Mouse (Mus musculus) myocyte (in vitro differentiated cells): ENCODE data around the gene Lyrm7. TPM values are rescaled to one million over a fixed set of nuclear protein-coding genes. Genes with fewer than 3 reads are reported as not detected.

Experiments
- H3K27me3 ChIP-seq: one replicate; pipeline ENCODE4 v1.6.1; 2011; ENCODE audit not compliant: control insufficient read depth, insufficient read depth, insufficient read length
- H3K36me3 ChIP-seq: one replicate; pipeline ENCODE4 v1.6.1; 2011; ENCODE audit not compliant: control insufficient read depth, insufficient read depth
- H3K4me2 ChIP-seq: one replicate; pipeline ENCODE4 v1.6.1; 2011; ENCODE audit warnings: low read depth, control low read depth
- H3K4me3 ChIP-seq: one replicate; pipeline ENCODE4 v1.5.1; 2011; ENCODE audit warnings: mild to moderate bottlenecking, control low read depth, moderate library complexity
- H3K79me2 ChIP-seq: one replicate; pipeline ENCODE4 v1.6.1; 2011; ENCODE audit not compliant: control insufficient read depth, insufficient read depth
- H3ac ChIP-seq: one replicate; pipeline ENCODE4 v1.6.1; 2011; ENCODE audit not compliant: control insufficient read depth, insufficient read length
- CEBPB ChIP-seq: IDR thresholded peaks from 2 replicates; pipeline ENCODE4 v1.6.1; 2011; ENCODE audit warnings: mild to moderate bottlenecking, moderate library complexity; ENCODE audit not compliant: poor library complexity, insufficient read depth, severe bottlenecking
- E2F4 ChIP-seq: IDR thresholded peaks from one replicate; pipeline ENCODE4 v1.6.1; 2011; ENCODE audit warnings: mild to moderate bottlenecking, control low read depth, moderate library complexity; ENCODE audit not compliant: insufficient read depth
- MAX ChIP-seq: IDR thresholded peaks from one replicate; pipeline ENCODE4 v1.6.1; 2011; ENCODE audit warnings: low read depth, mild to moderate bottlenecking, control low read depth
- MYOD1 ChIP-seq, 3 experiments: IDR thresholded peaks; one replicate each; pipeline ENCODE4 v1.6.1; 2011; ENCODE audit warnings: control low read depth in 2 of 3, low read depth in 2 of 3, mild to moderate bottlenecking in 2 of 3, moderate library complexity in 1 of 3; ENCODE audit not compliant: insufficient read length in 2 of 3, control insufficient read depth in 1 of 3
- MYOG ChIP-seq, 3 experiments: IDR thresholded peaks; one replicate each; pipeline ENCODE4 v1.6.1; 2011; ENCODE audit warnings: control low read depth in 2 of 3, low read depth in 2 of 3, mild to moderate bottlenecking in 2 of 3; ENCODE audit not compliant: insufficient read length in 2 of 3, control insufficient read depth in 1 of 3, insufficient read depth in 1 of 3
- POLR2A ChIP-seq: IDR thresholded peaks from one replicate; pipeline ENCODE4 v1.6.1; 2011; ENCODE audit warnings: low read depth, mild to moderate bottlenecking, control low read depth, moderate library complexity; ENCODE audit not compliant: insufficient read length
- POLR2AphosphoS2 ChIP-seq: IDR thresholded peaks from one replicate; pipeline ENCODE4 v1.6.1; 2011; ENCODE audit warnings: low read depth, control low read depth; ENCODE audit not compliant: insufficient read length
- REST ChIP-seq: IDR thresholded peaks from one replicate; pipeline ENCODE4 v1.6.1; 2011; ENCODE audit warnings: mild to moderate bottlenecking, control low read depth, moderate library complexity; ENCODE audit not compliant: insufficient read depth, insufficient read length
- SRF ChIP-seq: IDR thresholded peaks from one replicate; pipeline ENCODE4 v1.6.1; 2011; ENCODE audit warnings: low read depth; ENCODE audit not compliant: control insufficient read depth, insufficient read length
- TCF12 ChIP-seq: IDR thresholded peaks from one replicate; pipeline ENCODE4 v1.6.1; 2011; ENCODE audit warnings: mild to moderate bottlenecking, control low read depth; ENCODE audit not compliant: poor library complexity, insufficient read depth, severe bottlenecking
- TCF3 ChIP-seq: IDR thresholded peaks from one replicate; pipeline ENCODE4 v1.6.1; 2011; ENCODE audit warnings: low read depth, control low read depth; ENCODE audit not compliant: insufficient read length
- USF1 ChIP-seq: IDR thresholded peaks from one replicate; pipeline ENCODE4 v1.6.1; 2011; ENCODE audit warnings: low read depth, mild to moderate bottlenecking, control low read depth, moderate library complexity
- polyA plus RNA-seq: library from polyadenylated mRNA; unstranded; fragments of >200 nt; fragmentation: generic; extraction: Trizol; gene quantifications from one replicate; pipeline ENCODE4 v1.2.1, GENCODE M21; 2012; ENCODE audit warnings: missing spikeins

Lyrm7 gene
- polyA plus RNA-seq, 1 experiment = 2.2 TPM

- Histone ChIP-seq H3K4me3 (no peak overlapping the region), H3K79me2 (no peaks in the 10 kb centered on the region), H3K27me3 (no peaks in the 10 kb centered on the region), H3K4me2 (no peak overlapping the region), H3K36me3 (no peaks in the 10 kb centered on the region), H3ac (no peak overlapping the region)
- no peak for TF ChIP-seq USF1
- TF ChIP-seq MYOG (IDR thresholded peaks at IDR 0.05; ENCODE audit: control insufficient read depth in 1 of 3, insufficient read depth in 1 of 3, insufficient read length in 2 of 3, low read depth in 2 of 3) = no peak
- TF ChIP-seq CEBPB = no peak
- TF ChIP-seq SRF = no peak
- TF ChIP-seq MAX = no peak
- no peak for TF ChIP-seq TCF12
- no peak for TF ChIP-seq POLR2AphosphoS2
Measured at GRCm38 (mm10) chr11:54851656-54852055, 9.1 kb downstream of the Lyrm7 start.

GRCm38 (mm10) chr11:54849961-54850758, 10.6 kb downstream of the Lyrm7 start:
- no peaks in the 10 kb centered on the region for H3K27me3 ChIP-seq
- no peak overlapping the region for H3K4me2 ChIP-seq
- H3K36me3 ChIP-seq = no peaks in the 10 kb centered on the region
- H3ac ChIP-seq = no peak overlapping the region
- no peak overlapping the region for H3K4me3 ChIP-seq
- TF ChIP-seq MYOG (IDR thresholded peaks at IDR 0.05; ENCODE audit: control insufficient read depth in 1 of 3, insufficient read depth in 1 of 3, insufficient read length in 2 of 3, low read depth in 2 of 3) = no peak
- TF ChIP-seq TCF3 = no peak
- no peak for TF ChIP-seq SRF
- TF ChIP-seq MYOD1 (IDR thresholded peaks at IDR 0.05; ENCODE audit: control insufficient read depth in 1 of 3, insufficient read length in 2 of 3, low read depth in 2 of 3) = no peak
- TF ChIP-seq USF1 = peak; percentile 48
- H3K79me2 ChIP-seq = no peaks in the 10 kb centered on the region

GRCm38 (mm10) chr11:54845470-54846442, 15.0 kb downstream of the Lyrm7 start:
- Histone ChIP-seq H3K4me2 (peak overlapping the region; percentile 19), H3K27me3 (no peaks in the 10 kb centered on the region), H3K36me3 (no peaks in the 10 kb centered on the region), H3K4me3 (no peak overlapping the region), H3ac (no peak overlapping the region), H3K79me2 (no peaks in the 10 kb centered on the region)
- TF ChIP-seq MYOG (IDR thresholded peaks at IDR 0.05; ENCODE audit: control insufficient read depth in 1 of 3, insufficient read depth in 1 of 3, insufficient read length in 2 of 3, low read depth in 2 of 3) = peak in 1 of 3 experiments; percentile 41
- TF ChIP-seq REST = no peak
- no peak for TF ChIP-seq USF1
- peak in 1 of 3 experiments; percentile 22 for TF ChIP-seq MYOD1 (IDR thresholded peaks at IDR 0.05; ENCODE audit: control insufficient read depth in 1 of 3, insufficient read length in 2 of 3, low read depth in 2 of 3)
- no peak for TF ChIP-seq E2F4
- TF ChIP-seq SRF = no peak
- TF ChIP-seq TCF3 = no peak

GRCm38 (mm10) chr11:54844959-54845358, 15.8 kb downstream of the Lyrm7 start:
- no peaks in the 10 kb centered on the region for H3K79me2 ChIP-seq
- no peak for TF ChIP-seq MYOD1 (IDR thresholded peaks at IDR 0.05; ENCODE audit: control insufficient read depth in 1 of 3, insufficient read length in 2 of 3, low read depth in 2 of 3)
- no peak for TF ChIP-seq MYOG (IDR thresholded peaks at IDR 0.05; ENCODE audit: control insufficient read depth in 1 of 3, insufficient read depth in 1 of 3, insufficient read length in 2 of 3, low read depth in 2 of 3)
- no peak for TF ChIP-seq POLR2A
- no peak for TF ChIP-seq E2F4
- no peak for TF ChIP-seq TCF12
- no peak for TF ChIP-seq POLR2AphosphoS2
- no peak for TF ChIP-seq CEBPB
- no peak for TF ChIP-seq REST
- no peak for TF ChIP-seq TCF3
- no peaks in the 10 kb centered on the region for H3K27me3 ChIP-seq
- H3K36me3 ChIP-seq = no peaks in the 10 kb centered on the region
- H3K4me2 ChIP-seq = peak overlapping the region; percentile 23
- H3ac ChIP-seq = no peak overlapping the region
- H3K4me3 ChIP-seq = no peak overlapping the region

GRCm38 (mm10) chr11:54844424-54844823, 16.3 kb downstream of the Lyrm7 start:
- Histone ChIP-seq H3K36me3 (no peaks in the 10 kb centered on the region), H3ac (no peak overlapping the region), H3K4me2 (no peak overlapping the region)

More at GRCm38 (mm10) chr11:54844424-54844823, 16.3 kb downstream of the Lyrm7 start:
- TF ChIP-seq POLR2AphosphoS2 (no peak), E2F4 (no peak), POLR2A (no peak), MYOG (IDR thresholded peaks at IDR 0.05; ENCODE audit: control insufficient read depth in 1 of 3, insufficient read depth in 1 of 3, insufficient read length in 2 of 3, low read depth in 2 of 3) (no peak), TCF12 (no peak), CEBPB (no peak), TCF3 (no peak), MYOD1 (IDR thresholded peaks at IDR 0.05; ENCODE audit: control insufficient read depth in 1 of 3, insufficient read length in 2 of 3, low read depth in 2 of 3) (no peak), REST (no peak), MAX (no peak)
- H3K79me2 ChIP-seq = no peaks in the 10 kb centered on the region
- H3K4me3 ChIP-seq = no peak overlapping the region
- no peaks in the 10 kb centered on the region for H3K27me3 ChIP-seq
